Mouse (Mus musculus) heart, embryonic 11.5 days (tissue): ENCODE measurements around the gene Hspg2. TPM values are rescaled to one million over a fixed set of nuclear protein-coding genes. Genes with fewer than 3 reads are reported as not detected.

Source experiments
- ATAC-seq: fragments of 200-750 bp; cut with Nextera tagmentation; replicated peaks from 2 replicates; pipeline ENCODE4 v1.8.0; 2017; ENCODE audit warnings: moderate library complexity; ENCODE audit not compliant: insufficient number of reproducible peaks, low FRiP score, low TSS enrichment
- H3K27ac ChIP-seq: fragments of 300-500 bp; sonication (generic); 2 replicates; pipeline ENCODE4 v1.5.1; 2014; ENCODE audit warnings: mild to moderate bottlenecking, low read depth, low read length
- H3K27me3 ChIP-seq: fragments of 300-500 bp; sonication (generic); 2 replicates; pipeline ENCODE4 v1.6.1; 2014; ENCODE audit warnings: mild to moderate bottlenecking, low read length, mixed read lengths; ENCODE audit not compliant: control insufficient read depth, insufficient read depth
- H3K36me3 ChIP-seq: fragments of 300-500 bp; sonication (generic); 2 replicates; pipeline ENCODE4 v1.6.1; 2014; ENCODE audit warnings: mild to moderate bottlenecking, low read length, moderate library complexity, mixed read lengths; ENCODE audit not compliant: control insufficient read depth, insufficient read depth
- H3K4me1 ChIP-seq: fragments of 300-500 bp; sonication (generic); 2 replicates; pipeline ENCODE4 v1.6.1; 2014; ENCODE audit warnings: low read length; ENCODE audit not compliant: control insufficient read depth, insufficient read depth
- H3K4me2 ChIP-seq: fragments of 300-500 bp; sonication (generic); 2 replicates; pipeline ENCODE4 v1.6.1; 2014; ENCODE audit warnings: mild to moderate bottlenecking, moderate library complexity
- H3K4me3 ChIP-seq: fragments of 300-500 bp; sonication (generic); 2 replicates; pipeline ENCODE4 v1.5.1; 2014; ENCODE audit warnings: low read depth, low read length
- H3K9ac ChIP-seq: fragments of 300-500 bp; sonication (generic); 2 replicates; pipeline ENCODE4 v1.6.1; 2014; ENCODE audit warnings: mild to moderate bottlenecking, low read depth, low read length, moderate library complexity
- H3K9me3 ChIP-seq: fragments of 300-500 bp; sonication (generic); replicated peaks from 2 replicates; pipeline ENCODE4 v1.6.1; 2016; ENCODE audit warnings: low read length; ENCODE audit not compliant: control insufficient read depth
- WGBS: fragments of 180-500 bp; shearing (Covaris S2); extraction: QIAGEN DNeasy Blood & Tissue Kit; methylation state at CpG from one replicate; pipeline ENCODE4 v1.1.7; 2014; ENCODE audit not compliant: insufficient replicate concordance; 5-methylcytosine and 5-hydroxymethylcytosine counted together
- polyA plus RNA-seq: library from polyadenylated mRNA; unstranded; fragments of >200 nt; fragmentation: Nextera tagmentation; extraction: Ambion mirVana; gene quantifications from 2 replicates; pipeline ENCODE4 v1.2.1, GENCODE M21; 2014

The Hspg2 gene
- polyA plus RNA-seq, 1 experiment from 2014 or later = 55.5 TPM

- no peak overlapping the region for H3K4me2 ChIP-seq
- no peak for ATAC-seq
- H3K4me3 ChIP-seq = no peak overlapping the region
- H3K27ac ChIP-seq = peak overlapping the region; percentile 87
- H3K36me3 ChIP-seq = no peaks in the 10 kb centered on the region
- H3K9me3 ChIP-seq = no peaks in the 10 kb centered on the region
- no peak overlapping the region for H3K9ac ChIP-seq
- no peaks in the 10 kb centered on the region for H3K27me3 ChIP-seq
- 35% methylated on average over 4 of the region's 4 CpGs for whole genome bisulfite sequencing
- peaks cover 45% of the 10 kb centered on the region for H3K4me1 ChIP-seq
Measured at GRCm38 (mm10) chr4:137466991-137467390, 1.6 kb upstream of the Hspg2 start.

GRCm38 (mm10) chr4:137467525-137467924 is 1.0 kb upstream of the Hspg2 start:
- Histone ChIP-seq H3K4me2 (no peak overlapping the region), H3K9ac (no peak overlapping the region; the same call in none of the 2 replicates), H3K4me3 (no peak overlapping the region), H3K36me3 (no peaks in the 10 kb centered on the region), H3K4me1 (peaks cover 47% of the 10 kb centered on the region), H3K27me3 (no peaks in the 10 kb centered on the region), H3K27ac (peak overlapping the region; percentile 87), H3K9me3 (no peaks in the 10 kb centered on the region)
- 77% methylated on average over 2 of the region's 2 CpGs for WGBS
- no peak for ATAC-seq

- ATAC-seq = no peak
- Histone ChIP-seq H3K4me1 (peaks cover 65% of the 10 kb centered on the region), H3K4me3 (peak overlapping the region; percentile 94), H3K36me3 (no peaks in the 10 kb centered on the region), H3K27ac (peak overlapping the region; percentile 87), H3K9me3 (no peaks in the 10 kb centered on the region), H3K27me3 (no peaks in the 10 kb centered on the region), H3K9ac (peak overlapping the region; percentile 97), H3K4me2 (peak overlapping the region; percentile 75)
- WGBS = 1% methylated on average over 20 of the region's 20 CpGs
Measured at GRCm38 (mm10) chr4:137469081-137469844, 694 bp downstream of the Hspg2 start.

GRCm38 (mm10) chr4:137469845-137470692 is 1.5 kb downstream of the Hspg2 start:
- no peaks in the 10 kb centered on the region for H3K9me3 ChIP-seq
- WGBS = 24% methylated on average over 15 of the region's 15 CpGs
- H3K4me3 ChIP-seq = peak overlapping the region; percentile 94
- no peaks in the 10 kb centered on the region for H3K27me3 ChIP-seq
- no peaks in the 10 kb centered on the region; the same call in 1 of the 2 replicates for H3K36me3 ChIP-seq
- peak overlapping the region; percentile 87 for H3K27ac ChIP-seq
- peaks cover 72% of the 10 kb centered on the region for H3K4me1 ChIP-seq
- H3K9ac ChIP-seq = peak overlapping the region; percentile 97
- peak overlapping the region; percentile 75 for H3K4me2 ChIP-seq
- no peak for ATAC-seq

- ATAC-seq = no peak
- peak overlapping the region; percentile 87 for H3K27ac ChIP-seq
- H3K27me3 ChIP-seq = no peaks in the 10 kb centered on the region
- H3K4me3 ChIP-seq = peak overlapping the region; percentile 94
- peak overlapping the region; percentile 97 for H3K9ac ChIP-seq
- no peaks in the 10 kb centered on the region for H3K9me3 ChIP-seq
- WGBS = 34% methylated on average over 9 of the region's 9 CpGs
- H3K4me1 ChIP-seq = peaks cover 75% of the 10 kb centered on the region
- peak overlapping the region; percentile 75 for H3K4me2 ChIP-seq
- H3K36me3 ChIP-seq = no peaks in the 10 kb centered on the region; the same call in 1 of the 2 replicates
Measured at GRCm38 (mm10) chr4:137470701-137471317, 2.2 kb downstream of the Hspg2 start.

GRCm38 (mm10) chr4:137471326-137471725 is 2.8 kb downstream of the Hspg2 start:
- Histone ChIP-seq H3K27ac (peak overlapping the region; percentile 87), H3K4me3 (peak overlapping the region; percentile 94), H3K4me1 (peaks cover 80% of the 10 kb centered on the region), H3K9ac (peak overlapping the region; percentile 97), H3K9me3 (no peaks in the 10 kb centered on the region), H3K4me2 (peak overlapping the region; percentile 75), H3K36me3 (no peaks in the 10 kb centered on the region; the same call in 1 of the 2 replicates), H3K27me3 (no peaks in the 10 kb centered on the region)
- 40% methylated on average over 8 of the region's 8 CpGs for WGBS
- no peak for ATAC-seq

- no peaks in the 10 kb centered on the region; the same call in 1 of the 2 replicates for H3K36me3 ChIP-seq
- H3K27me3 ChIP-seq = no peaks in the 10 kb centered on the region
- H3K4me1 ChIP-seq = peaks cover 86% of the 10 kb centered on the region
- WGBS = 62% methylated on average over 8 of the region's 8 CpGs
- no peak for ATAC-seq
- H3K9me3 ChIP-seq = no peaks in the 10 kb centered on the region
- 0 out of 2 replicates have a peak overlapping the region, but pooled peaks have one; percentile 3 for H3K4me3 ChIP-seq
- peak overlapping the region; percentile 47 for H3K9ac ChIP-seq
- peak overlapping the region; percentile 88 for H3K27ac ChIP-seq
- peak overlapping the region; percentile 53 for H3K4me2 ChIP-seq
Measured at GRCm38 (mm10) chr4:137473240-137473639, 4.7 kb downstream of the Hspg2 start.

GRCm38 (mm10) chr4:137473701-137474388 is 5.3 kb downstream of the Hspg2 start:
- H3K9ac ChIP-seq = peak overlapping the region; percentile 47
- H3K4me3 ChIP-seq = 0 out of 2 replicates have a peak overlapping the region, but pooled peaks have one; percentile 3

More at GRCm38 (mm10) chr4:137473701-137474388, 5.3 kb downstream of the Hspg2 start:
- Histone ChIP-seq H3K9me3 (no peaks in the 10 kb centered on the region), H3K27me3 (no peaks in the 10 kb centered on the region), H3K4me2 (peak overlapping the region; percentile 53), H3K4me1 (peaks cover 92% of the 10 kb centered on the region), H3K27ac (peak overlapping the region; percentile 88), H3K36me3 (no peaks in the 10 kb centered on the region; the same call in 1 of the 2 replicates)
- WGBS = 29% methylated on average over 18 of the region's 18 CpGs
- ATAC-seq = no peak
